Mouse (Mus musculus) bone marrow, adult 2 months (tissue): ENCODE data around the gene Otop1. TPM values are rescaled to one million over a fixed set of nuclear protein-coding genes. Genes with fewer than 3 reads are reported as not detected.
A peak's percentile ranks its signal among the peaks of the same experiment; 100 is the strongest.

Experiments
- H3K27ac ChIP-seq: fragments of 200-500 bp; 2 replicates; pipeline ENCODE4 v1.5.1; 2012; ENCODE audit warnings: low read depth, mild to moderate bottlenecking, control low read depth, inconsistent platforms, low read length; ENCODE audit not compliant: control insufficient read depth, poor library complexity, insufficient read depth
- H3K4me1 ChIP-seq: fragments of 200-500 bp; 2 replicates; pipeline ENCODE4 v1.6.1; 2011; ENCODE audit warnings: low read length; ENCODE audit not compliant: control insufficient read depth, insufficient read depth
- H3K4me3 ChIP-seq: fragments of 200-500 bp; replicated peaks from 2 replicates; pipeline ENCODE3; 2011; ENCODE audit warnings: mild to moderate bottlenecking, low read depth, low read length, control low read depth; ENCODE audit not compliant: control insufficient read depth
- CTCF ChIP-seq: fragments of 200-500 bp; IDR thresholded peaks from 2 replicates; pipeline ENCODE4 v1.5.1; 2011; ENCODE audit warnings: low read length, control low read depth; ENCODE audit not compliant: control insufficient read depth, insufficient read depth
- POLR2A ChIP-seq: fragments of 200-500 bp; IDR thresholded peaks from 2 replicates; pipeline ENCODE4 v1.6.1; 2011; ENCODE audit warnings: low read depth, mild to moderate bottlenecking, control low read depth, low read length, borderline replicate concordance; ENCODE audit not compliant: control insufficient read depth
- WGBS: fragments of 180-500 bp; shearing (Covaris S2); methylation state at CpG from one replicate; pipeline ENCODE4 v1.1.7; 2018; 5-methylcytosine and 5-hydroxymethylcytosine counted together
- polyA plus RNA-seq: library from polyadenylated mRNA; stranded (reverse); fragments of >200 nt; gene quantifications from 2 replicates; pipeline ENCODE4 v1.2.4, GENCODE M21; 2011; ENCODE audit warnings: low replicate concordance; ENCODE audit not compliant: missing spikeins, insufficient read depth, insufficient read length

Gene Otop1
- not detected in 2 replicates for polyA plus RNA-seq

- no peak within 1 kb of the TSS for H3K27ac ChIP-seq
- H3K4me1 ChIP-seq, result no peaks in the 10 kb centered on the region; the same call in 1 of the 2 replicates
- no peak within 1 kb of the TSS for H3K4me3 ChIP-seq
- no peak for TF ChIP-seq POLR2A
- no peak for TF ChIP-seq CTCF
- WGBS, result 27% methylated on average over 4 of the region's 4 CpGs
These were observed at the start of gene Otop1 for GRCm38 (mm10) chr5:38275771-38276170. Otop1 (plus strand) TSS chr5:38275972.

GRCm38 (mm10) chr5:38235422-38235821 is 40.4 kb upstream of the Otop1 start:
- TF ChIP-seq POLR2A (no peak), CTCF (peak; percentile 82)
- no peaks in the 10 kb centered on the region for H3K4me1 ChIP-seq
- 67% methylated on average over 4 of the region's 4 CpGs for WGBS
- H3K27ac ChIP-seq, result no peak overlapping the region
- no peak overlapping the region for H3K4me3 ChIP-seq

GRCm38 (mm10) chr5:38236627-38237026 is 39.1 kb upstream of the Otop1 start:
- 77% methylated on average over 2 of the region's 2 CpGs for WGBS
- TF ChIP-seq CTCF, result peak; percentile 31; the same call in 1 of the 2 replicates
- no peak for TF ChIP-seq POLR2A

GRCm38 (mm10) chr5:38240727-38241472 is 34.9 kb upstream of the Otop1 start:
- no peak for TF ChIP-seq CTCF
- TF ChIP-seq POLR2A, result no peak
- 75% methylated on average over 5 of the region's 5 CpGs for WGBS

More at GRCm38 (mm10) chr5:38236627-38237026, 39.1 kb upstream of the Otop1 start:
- Histone ChIP-seq H3K27ac (no peak overlapping the region), H3K4me3 (no peak overlapping the region), H3K4me1 (no peaks in the 10 kb centered on the region)

GRCm38 (mm10) chr5:38241473-38241834 is 34.3 kb upstream of the Otop1 start:
- no peak for TF ChIP-seq CTCF
- TF ChIP-seq POLR2A, result no peak
- no peak overlapping the region for H3K27ac ChIP-seq
- no peak overlapping the region for H3K4me3 ChIP-seq
- no peaks in the 10 kb centered on the region for H3K4me1 ChIP-seq
- 85% methylated on average over 3 of the region's 3 CpGs for WGBS

More at GRCm38 (mm10) chr5:38240727-38241472, 34.9 kb upstream of the Otop1 start:
- Histone ChIP-seq H3K4me1 (no peaks in the 10 kb centered on the region), H3K4me3 (no peak overlapping the region), H3K27ac (no peak overlapping the region)

- TF ChIP-seq CTCF (no peak), POLR2A (no peak)
These were observed 33.8 kb upstream of the Otop1 start for GRCm38 (mm10) chr5:38241966-38242365.

GRCm38 (mm10) chr5:38255195-38255594 is 20.6 kb upstream of the Otop1 start:
- Histone ChIP-seq H3K4me1 (no peaks in the 10 kb centered on the region), H3K4me3 (no peak overlapping the region), H3K27ac (no peak overlapping the region)
- 35% methylated on average over 4 of the region's 4 CpGs for WGBS
- no peak for TF ChIP-seq CTCF
- no peak for TF ChIP-seq POLR2A

More at GRCm38 (mm10) chr5:38241966-38242365, 33.8 kb upstream of the Otop1 start:
- WGBS, result 87% methylated on average over 6 of the region's 6 CpGs
- no peak overlapping the region for H3K27ac ChIP-seq
- no peak overlapping the region for H3K4me3 ChIP-seq
- H3K4me1 ChIP-seq, result no peaks in the 10 kb centered on the region

- TF ChIP-seq POLR2A (no peak), CTCF (no peak)
- H3K27ac ChIP-seq, result no peak overlapping the region
- 6% methylated on average over 3 of the region's 3 CpGs for WGBS
These were observed 20.1 kb upstream of the Otop1 start for GRCm38 (mm10) chr5:38255644-38256043.

GRCm38 (mm10) chr5:38256551-38256950 is 19.2 kb upstream of the Otop1 start:
- TF ChIP-seq POLR2A, result no peak
- no peak for TF ChIP-seq CTCF
- no peaks in the 10 kb centered on the region for H3K4me1 ChIP-seq
- WGBS, result 95% methylated on average over 1 of the region's 1 CpGs
- no peak overlapping the region for H3K27ac ChIP-seq
- no peak overlapping the region for H3K4me3 ChIP-seq

More at GRCm38 (mm10) chr5:38255644-38256043, 20.1 kb upstream of the Otop1 start:
- Histone ChIP-seq H3K4me1 (no peaks in the 10 kb centered on the region), H3K4me3 (no peak overlapping the region)
